Mouse (Mus musculus): Measurements from ENCODE around the gene Vps37b. TPM values are rescaled to one million over a fixed set of nuclear protein-coding genes. Genes with fewer than 3 reads are reported as not detected.
"Not testable (repeated sequence)": the region's sequence is repeated elsewhere in the genome, so short reads cannot be mapped to it uniquely, and the experiment has no call there.

Gene Vps37b
- 34.2 and 38.8 TPM in 2 replicates for polyA plus RNA-seq (2012; rRNA removed)

- peak; percentile 88 for DNase-seq (ENCODE audit: low spot score)
Observed at GRCm38 (mm10) chr5:124032001-124032508, at the start of gene Vps37b. TSS of gene Vps37b (minus strand) at chr5:124032270.

DNA sequence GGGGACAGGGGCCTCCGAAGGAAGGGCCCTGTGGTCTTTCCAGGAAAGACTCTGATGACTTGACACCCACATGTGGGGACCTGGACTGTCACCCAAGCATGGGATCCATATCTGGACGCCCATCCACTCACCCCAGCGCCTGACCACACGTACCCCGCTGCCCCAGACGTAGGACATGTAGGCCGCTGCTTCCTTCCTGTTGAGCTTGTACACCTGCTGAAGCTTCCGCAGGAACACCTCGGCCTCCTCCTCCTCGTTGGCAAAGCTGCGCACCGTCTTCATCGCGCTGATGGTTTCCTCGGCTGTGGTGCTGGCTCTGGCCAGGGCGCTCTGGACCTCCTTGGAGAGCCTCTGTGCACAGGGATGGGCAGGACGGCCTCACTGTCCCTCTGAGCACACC is 47.8 kb upstream of the Vps37b start:
- no peak for DNase-seq (ENCODE audit: low spot score)

- DNase-seq (ENCODE audit: low spot score) = no peak
Observed at GRCm38 (mm10) chr5:124078794-124079416, 46.8 kb upstream of the Vps37b start.

DNA sequence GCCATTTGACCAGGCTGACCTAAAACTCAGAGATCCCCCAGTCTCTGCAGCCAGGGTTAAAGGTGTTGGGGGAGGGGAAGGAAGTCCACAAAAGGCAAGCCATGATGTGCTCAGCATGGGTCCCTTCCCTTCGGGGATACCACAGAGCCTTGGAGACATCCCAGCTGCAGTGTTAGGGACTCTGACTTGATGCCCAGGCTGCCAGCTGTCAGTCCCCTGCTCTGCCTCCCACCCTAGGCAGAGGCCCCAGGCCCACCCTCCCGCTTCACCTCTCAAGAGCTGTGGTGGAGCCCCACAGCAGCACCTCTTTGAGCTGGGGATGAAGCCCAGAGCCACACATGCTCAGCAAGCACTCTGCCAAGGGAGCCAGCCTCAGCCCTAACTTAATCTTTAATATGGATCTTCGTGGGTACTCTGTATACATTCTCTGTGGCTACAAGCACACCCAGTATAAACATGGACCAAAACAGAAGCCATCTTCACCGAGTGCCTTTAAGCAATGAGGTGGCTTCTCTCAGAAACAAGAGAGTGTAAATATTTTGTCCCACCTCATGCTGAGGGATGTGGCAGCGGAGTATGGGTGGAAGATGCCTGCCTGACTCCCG is 45.9 kb upstream of the Vps37b start:
- no peak for DNase-seq (ENCODE audit: low spot score)

GRCm38 (mm10) chr5:124077241-124077640 is 45.2 kb upstream of the Vps37b start:
- DNase-seq (ENCODE audit: low spot score) = no peak

DNA sequence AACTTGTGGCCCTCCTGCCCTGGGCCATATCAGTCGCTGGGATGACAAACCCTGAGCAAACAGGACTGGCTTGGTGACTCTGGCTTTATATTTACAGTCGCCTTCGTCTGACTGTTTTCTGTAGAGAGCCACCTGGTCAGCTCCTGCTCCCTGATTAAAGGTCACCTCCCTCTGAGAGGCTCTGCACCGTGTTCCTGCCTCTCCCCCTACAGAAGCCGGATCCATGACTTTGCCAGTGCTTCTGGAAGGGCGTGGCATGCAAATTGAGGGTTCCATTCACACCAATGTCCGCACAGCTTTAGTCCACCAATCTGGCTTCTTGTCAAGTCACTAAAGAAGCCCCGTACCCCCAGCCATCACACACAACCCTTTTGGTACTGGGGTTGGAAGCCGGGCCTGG is 44.5 kb upstream of the Vps37b start:
- no peak for DNase-seq (ENCODE audit: low spot score)

GRCm38 (mm10) chr5:124075716-124076115 is 43.6 kb upstream of the Vps37b start:
- DNase-seq (ENCODE audit: low spot score) = no peak

- DNase-seq (ENCODE audit: low spot score) = no peak
Observed at GRCm38 (mm10) chr5:124074845-124075307, 42.8 kb upstream of the Vps37b start.

- no peak for DNase-seq (ENCODE audit: low spot score)
Observed at GRCm38 (mm10) chr5:124073682-124074081, 41.6 kb upstream of the Vps37b start.

- DNase-seq (ENCODE audit: low spot score) = no peak
Observed at GRCm38 (mm10) chr5:124069657-124070056, 37.6 kb upstream of the Vps37b start.

DNA sequence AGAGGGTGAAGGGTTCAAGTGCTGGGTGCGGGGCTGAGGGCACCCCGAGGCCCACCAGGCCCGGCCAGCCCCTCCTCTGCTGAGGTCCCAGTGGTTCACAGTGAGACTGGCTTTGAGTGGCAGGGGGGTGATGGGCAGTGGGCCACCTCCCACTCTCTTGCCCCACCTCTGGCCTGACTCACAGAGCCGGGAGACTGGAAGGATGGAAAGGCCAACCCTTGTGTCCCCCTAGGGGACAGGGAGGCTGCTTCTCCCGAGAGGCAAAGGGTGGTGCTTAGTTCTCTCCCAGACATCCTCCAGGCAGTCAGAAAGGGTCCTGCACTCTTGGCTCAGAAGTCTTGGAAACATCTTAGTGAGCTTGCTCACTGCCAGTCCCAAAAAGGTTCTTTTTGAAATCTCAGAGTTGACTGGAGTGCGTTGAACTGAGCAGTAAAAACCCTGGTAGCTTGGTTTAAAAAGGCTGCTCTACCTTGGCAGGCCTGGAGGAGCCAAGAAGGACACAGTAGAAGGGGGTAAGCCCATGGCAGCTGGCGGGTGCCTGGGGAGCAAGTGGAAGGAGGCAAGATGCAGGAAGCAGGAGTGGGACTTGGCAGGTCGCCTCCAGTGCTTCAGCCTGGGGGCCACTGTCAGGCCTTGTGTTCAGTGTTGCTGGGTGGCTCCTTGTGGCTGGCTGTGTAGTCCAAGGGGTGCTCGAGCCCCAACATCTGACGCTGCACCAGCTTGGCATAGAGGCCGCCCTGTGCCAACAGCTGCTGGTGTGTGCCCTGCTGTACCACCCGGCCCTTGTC is 30.2 kb upstream of the Vps37b start:
- DNase-seq (ENCODE audit: low spot score) = no peak

DNA sequence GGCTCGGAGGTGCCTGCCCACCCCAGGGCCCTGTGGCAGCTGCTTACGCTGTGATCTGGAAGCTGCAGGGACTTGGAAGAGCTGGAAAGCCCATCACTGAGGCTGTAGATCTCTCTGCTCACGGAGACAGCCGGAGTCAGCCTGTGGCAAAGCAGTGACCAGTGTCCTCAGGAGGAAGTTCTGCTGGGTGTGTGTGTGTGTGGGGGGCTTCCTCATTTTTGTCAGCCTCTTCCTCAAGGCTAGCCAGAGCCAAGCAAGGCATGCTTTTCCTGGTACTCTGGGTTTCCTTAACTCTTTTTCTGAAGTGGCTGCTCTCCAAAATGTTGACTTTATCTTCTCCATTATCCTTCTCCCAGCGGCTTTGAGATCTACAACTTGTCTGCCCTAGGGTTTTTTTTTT is 27.6 kb upstream of the Vps37b start:
- DNase-seq (ENCODE audit: low spot score) = no peak

DNA sequence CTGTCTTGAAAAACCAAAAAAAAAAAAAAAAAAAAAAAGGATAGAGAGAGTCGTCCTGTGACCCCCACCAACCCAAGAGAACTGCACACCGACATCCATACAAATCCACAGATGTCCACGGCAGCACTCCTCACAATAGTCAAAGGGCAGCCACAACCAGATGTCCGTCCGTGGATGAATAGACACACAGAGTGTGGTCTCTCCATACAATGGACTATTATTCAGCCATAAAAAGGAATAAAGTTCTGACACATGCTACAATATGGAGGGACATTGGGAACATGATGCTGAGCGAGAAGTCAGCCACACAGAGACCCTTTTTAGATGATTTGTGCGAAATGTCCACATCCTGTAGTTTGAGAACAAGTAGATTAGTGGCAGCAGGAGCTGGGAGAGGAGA is 26.7 kb upstream of the Vps37b start:
- DNase-seq (ENCODE audit: low spot score) = no peak

DNA sequence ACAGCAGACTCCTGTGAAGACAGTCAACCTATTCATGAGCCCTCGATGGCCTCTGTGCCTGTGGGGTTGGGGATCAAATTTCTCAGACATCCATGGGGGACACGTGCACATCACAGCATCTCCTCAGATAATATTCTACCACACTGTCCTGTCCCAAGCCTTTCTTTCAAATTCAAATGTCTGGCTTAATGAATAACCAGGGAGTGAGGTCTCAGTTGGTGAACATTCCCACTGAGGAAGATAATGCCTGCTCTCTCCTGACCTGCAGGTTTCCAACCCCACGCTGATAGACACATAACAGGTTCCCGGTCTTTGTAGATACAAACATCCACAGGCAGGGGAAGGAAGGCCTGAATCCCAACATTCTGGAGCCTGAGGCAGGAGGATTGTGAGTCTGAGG is 24.9 kb upstream of the Vps37b start:
- no peak for DNase-seq (ENCODE audit: low spot score)

DNA sequence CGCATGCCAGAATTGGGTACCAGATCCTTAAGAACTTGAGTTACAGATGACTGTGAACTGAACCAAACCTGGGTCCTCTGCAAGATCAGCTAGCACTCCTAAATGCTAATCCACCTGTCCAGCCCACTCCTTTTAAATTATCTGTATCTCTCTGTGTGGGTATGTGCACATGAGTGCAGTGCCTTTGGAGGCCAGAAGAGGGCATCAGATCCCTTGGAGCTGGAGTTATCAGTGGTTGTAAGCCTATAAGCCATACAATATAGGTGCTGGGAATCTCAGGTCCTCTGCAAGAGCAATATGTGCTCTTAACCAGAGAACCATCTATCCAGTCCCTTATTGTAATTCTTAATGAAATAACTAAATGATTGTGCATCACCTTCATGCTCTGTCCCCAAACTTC is 24.1 kb upstream of the Vps37b start:
- no peak for DNase-seq (ENCODE audit: low spot score)

DNA sequence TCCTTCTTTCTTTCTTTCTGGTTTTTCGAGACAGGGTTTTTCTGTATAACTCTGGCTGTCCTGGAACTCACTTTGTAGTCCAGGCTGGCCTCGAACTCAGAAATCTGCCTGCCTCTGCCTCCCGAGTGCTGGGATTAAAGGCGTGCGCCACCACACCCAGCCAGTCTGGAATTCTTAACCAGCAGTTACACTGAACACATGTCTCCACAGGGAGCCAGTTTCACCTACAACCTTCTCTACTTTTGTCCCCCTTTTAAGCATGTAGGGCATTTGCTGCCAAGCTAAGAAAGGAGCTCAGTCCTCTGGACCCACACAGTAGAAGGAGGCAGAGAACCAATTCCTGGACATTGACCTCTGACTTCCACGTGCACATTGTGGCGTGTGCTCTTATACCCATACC is 20.6 kb upstream of the Vps37b start:
- DNase-seq (ENCODE audit: low spot score) = not testable (repeated sequence)

- no peak for DNase-seq (ENCODE audit: low spot score)
Observed at GRCm38 (mm10) chr5:124051899-124052491, 19.9 kb upstream of the Vps37b start.

GRCm38 (mm10) chr5:124050095-124051050 is 18.3 kb upstream of the Vps37b start:
- DNase-seq (ENCODE audit: low spot score) = no peak

DNA sequence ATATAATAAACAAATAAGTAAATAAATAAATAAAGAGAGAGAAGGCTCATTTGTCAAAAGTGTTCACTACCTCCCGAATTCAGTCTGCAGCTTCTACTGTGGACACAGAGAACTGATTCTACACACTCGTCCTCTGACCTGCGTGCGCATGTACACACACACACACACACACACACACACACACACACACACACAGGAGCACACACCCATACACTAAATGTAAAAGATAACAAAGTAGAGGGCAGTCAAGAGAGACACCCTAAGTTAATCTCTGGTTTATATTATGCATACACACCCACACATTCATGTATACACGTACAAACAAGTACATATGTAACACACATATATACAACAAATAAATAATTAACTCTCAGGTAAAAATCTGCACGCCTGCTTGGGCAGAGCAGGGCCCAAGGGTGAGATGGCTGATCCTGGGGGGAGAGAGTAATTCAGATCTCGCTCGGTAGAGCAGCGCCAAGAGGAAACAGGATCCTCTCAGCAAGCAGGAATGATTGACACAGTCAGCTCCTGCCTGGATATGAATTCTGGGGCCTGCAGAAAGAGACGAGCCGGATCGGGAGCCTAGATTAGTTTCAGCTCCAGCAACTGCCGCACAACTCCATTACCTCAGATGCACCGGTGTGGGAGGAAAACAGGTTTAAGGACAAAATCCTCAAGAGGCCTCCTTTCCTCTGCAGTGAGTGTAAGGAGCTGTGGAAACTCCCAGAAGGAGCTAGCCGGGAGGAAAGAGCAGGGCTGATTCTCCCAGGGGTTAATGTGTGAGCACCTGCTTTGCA is 17.4 kb upstream of the Vps37b start:
- DNase-seq (ENCODE audit: low spot score) = no peak

DNA sequence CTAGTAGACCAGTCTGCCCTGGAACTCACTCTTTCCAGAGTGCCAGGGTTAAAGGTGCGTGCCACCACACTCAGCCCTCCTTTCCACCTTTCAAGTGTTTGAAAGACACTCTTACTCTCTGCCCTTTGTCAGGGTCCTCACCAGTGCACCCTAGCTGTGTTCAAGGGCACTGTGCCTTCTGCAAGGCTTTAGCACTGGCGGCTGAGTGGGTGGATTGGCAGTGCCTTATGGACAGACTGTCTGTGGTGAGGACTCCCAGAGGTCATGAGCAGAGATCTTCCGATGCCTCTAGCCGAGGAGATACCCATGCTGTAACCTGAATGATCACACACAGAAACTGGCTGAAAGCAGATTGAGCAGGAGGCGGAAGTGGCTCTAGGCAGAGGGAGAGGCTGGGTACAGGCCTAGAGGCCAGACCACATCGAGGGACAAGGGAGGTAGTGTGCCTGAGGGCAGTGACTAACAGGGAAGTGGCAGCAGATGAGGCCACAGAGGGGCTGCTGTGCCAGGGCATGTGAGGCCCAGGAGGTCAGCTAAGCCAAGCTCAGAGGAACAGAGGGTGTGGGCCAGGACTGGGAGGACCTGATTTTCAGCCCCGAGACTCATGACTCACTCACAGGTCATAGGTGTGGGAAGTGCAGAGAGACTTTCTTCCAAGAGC is 14.8 kb upstream of the Vps37b start:
- peak; percentile 49 for DNase-seq (ENCODE audit: low spot score)
